Mouse (Mus musculus): ENCODE measurements at regions not wholly inside any gene's neighbourhood (a gene's known extent, or its start where the extent isn't known, plus 50 kb on each side); places are given as distances from the start of the nearest gene placed in this dataset.

GRCm38 (mm10) chr5:77552081-77552480, 144.2 kb upstream of the Igfbp7 start:
- Histone ChIP-seq H3K27ac (ENCODE audit: insufficient read depth, low read length) (no peak overlapping the region), H3K4me3 (replicated peaks; ENCODE audit: insufficient read depth, low read depth, low read length) (no peak overlapping the region), H3K27me3 (ENCODE audit: control insufficient read depth, insufficient read depth, low read length) (no peaks in the 10 kb centered on the region), H3K4me1 (ENCODE audit: control insufficient read depth, insufficient read depth, low read length) (no peaks in the 10 kb centered on the region)
- DNase-seq: no peak
- 51% methylated on average over 7 of the region's 7 CpGs for WGBS
- TF ChIP-seq CTCF (IDR thresholded peaks at IDR 0.05; ENCODE audit: borderline replicate concordance, insufficient read depth, low read depth, low read length): no peak
- TF ChIP-seq POLR2A (IDR thresholded peaks at IDR 0.05; ENCODE audit: borderline replicate concordance, insufficient read depth, low read length): no peak

- 22% methylated on average over 13 of the region's 13 CpGs for WGBS
- DNase-seq: no peak
These were observed 138.3 kb upstream of the Igfbp7 start for GRCm38 (mm10) chr5:77546001-77546620.

GRCm38 (mm10) chr5:77532261-77533015, 124.6 kb upstream of the Igfbp7 start:
- H3K27me3 ChIP-seq (ENCODE audit: control insufficient read depth, insufficient read depth, low read length): no peaks in the 10 kb centered on the region
- H3K4me3 ChIP-seq (replicated peaks; ENCODE audit: insufficient read depth, low read depth, low read length): peak overlapping the region; percentile 24
- no peak overlapping the region for H3K27ac ChIP-seq (ENCODE audit: insufficient read depth, low read length)
- 14% methylated on average over 19 of the region's 19 CpGs for WGBS
- TF ChIP-seq POLR2A (IDR thresholded peaks at IDR 0.05; ENCODE audit: borderline replicate concordance, insufficient read depth, low read length) (no peak), CTCF (IDR thresholded peaks at IDR 0.05; ENCODE audit: borderline replicate concordance, insufficient read depth, low read depth, low read length) (no peak)
- peak in 1 of 2 experiments; percentile 8 for DNase-seq
- peaks cover 3% of the 10 kb centered on the region; the same call in 1 of the 2 replicates for H3K4me1 ChIP-seq (ENCODE audit: control insufficient read depth, insufficient read depth, low read length)

More at GRCm38 (mm10) chr5:77546001-77546620, 138.3 kb upstream of the Igfbp7 start:
- H3K27me3 ChIP-seq (ENCODE audit: control insufficient read depth, insufficient read depth, low read length): no peaks in the 10 kb centered on the region
- TF ChIP-seq POLR2A (IDR thresholded peaks at IDR 0.05; ENCODE audit: borderline replicate concordance, insufficient read depth, low read length): no peak
- no peak for TF ChIP-seq CTCF (IDR thresholded peaks at IDR 0.05; ENCODE audit: borderline replicate concordance, insufficient read depth, low read depth, low read length)
- H3K4me1 ChIP-seq (ENCODE audit: control insufficient read depth, insufficient read depth, low read length): no peaks in the 10 kb centered on the region
- no peak overlapping the region for H3K4me3 ChIP-seq (replicated peaks; ENCODE audit: insufficient read depth, low read depth, low read length)
- no peak overlapping the region for H3K27ac ChIP-seq (ENCODE audit: insufficient read depth, low read length)

GRCm38 (mm10) chr5:77530376-77530775, 122.5 kb upstream of the Igfbp7 start:
- H3K27me3 ChIP-seq (ENCODE audit: control insufficient read depth, insufficient read depth, low read length): no peaks in the 10 kb centered on the region
- WGBS: 72% methylated on average over 7 of the region's 7 CpGs
- no peak overlapping the region for H3K27ac ChIP-seq (ENCODE audit: insufficient read depth, low read length)
- TF ChIP-seq POLR2A (IDR thresholded peaks at IDR 0.05; ENCODE audit: borderline replicate concordance, insufficient read depth, low read length) (no peak), CTCF (IDR thresholded peaks at IDR 0.05; ENCODE audit: borderline replicate concordance, insufficient read depth, low read depth, low read length) (no peak)
- peaks cover 3% of the 10 kb centered on the region; the same call in 1 of the 2 replicates for H3K4me1 ChIP-seq (ENCODE audit: control insufficient read depth, insufficient read depth, low read length)
- H3K4me3 ChIP-seq (replicated peaks; ENCODE audit: insufficient read depth, low read depth, low read length): no peak overlapping the region
- DNase-seq: no peak

- Histone ChIP-seq H3K4me1 (ENCODE audit: control insufficient read depth, insufficient read depth, low read length) (no peaks in the 10 kb centered on the region), H3K27ac (ENCODE audit: insufficient read depth, low read length) (no peak overlapping the region), H3K4me3 (replicated peaks; ENCODE audit: insufficient read depth, low read depth, low read length) (no peak overlapping the region), H3K27me3 (ENCODE audit: control insufficient read depth, insufficient read depth, low read length) (no peaks in the 10 kb centered on the region)
- TF ChIP-seq CTCF (IDR thresholded peaks at IDR 0.05; ENCODE audit: borderline replicate concordance, insufficient read depth, low read depth, low read length): no peak
- TF ChIP-seq POLR2A (IDR thresholded peaks at IDR 0.05; ENCODE audit: borderline replicate concordance, insufficient read depth, low read length): no peak
- WGBS: 79% methylated on average over 4 of the region's 4 CpGs
- DNase-seq: no peak
These were observed 109.4 kb upstream of the Igfbp7 start for GRCm38 (mm10) chr5:77517252-77517651.

GRCm38 (mm10) chr5:77515448-77515847, 107.6 kb upstream of the Igfbp7 start:
- WGBS: 88% methylated on average over 7 of the region's 7 CpGs
- Histone ChIP-seq H3K27me3 (ENCODE audit: control insufficient read depth, insufficient read depth, low read length) (no peaks in the 10 kb centered on the region), H3K4me1 (ENCODE audit: control insufficient read depth, insufficient read depth, low read length) (no peaks in the 10 kb centered on the region), H3K27ac (ENCODE audit: insufficient read depth, low read length) (no peak overlapping the region), H3K4me3 (replicated peaks; ENCODE audit: insufficient read depth, low read depth, low read length) (no peak overlapping the region)
- no peak for DNase-seq
- no peak for TF ChIP-seq CTCF (IDR thresholded peaks at IDR 0.05; ENCODE audit: borderline replicate concordance, insufficient read depth, low read depth, low read length)
- no peak for TF ChIP-seq POLR2A (IDR thresholded peaks at IDR 0.05; ENCODE audit: borderline replicate concordance, insufficient read depth, low read length)

- Histone ChIP-seq H3K27ac (ENCODE audit: insufficient read depth, low read length) (no peak overlapping the region), H3K27me3 (ENCODE audit: control insufficient read depth, insufficient read depth, low read length) (no peaks in the 10 kb centered on the region; the same call in 1 of the 2 replicates), H3K4me1 (ENCODE audit: control insufficient read depth, insufficient read depth, low read length) (no peaks in the 10 kb centered on the region), H3K4me3 (replicated peaks; ENCODE audit: insufficient read depth, low read depth, low read length) (no peak overlapping the region)
- TF ChIP-seq CTCF (IDR thresholded peaks at IDR 0.05; ENCODE audit: borderline replicate concordance, insufficient read depth, low read depth, low read length): no peak
- TF ChIP-seq POLR2A (IDR thresholded peaks at IDR 0.05; ENCODE audit: borderline replicate concordance, insufficient read depth, low read length): no peak
- no peak for DNase-seq
- WGBS: 19% methylated on average over 5 of the region's 5 CpGs
These were observed 94.8 kb upstream of the Igfbp7 start for GRCm38 (mm10) chr5:77502684-77503083.

Data from cerebellum, adult 2 months (tissue).